Mouse (Mus musculus) MEL-GATA-1-ER (cell line): ENCODE results near the gene Trim80.
"Not testable (repeated sequence)": the region's sequence is repeated elsewhere in the genome, so short reads cannot be mapped to it uniquely, and the experiment has no call there.

Experiments
- DNase-seq: peaks from one replicate; pipeline ENCODE4 v3.0.0-alpha.2; 2012; ENCODE audit warnings: low read depth; ENCODE audit errors: extremely low read depth

The Trim80 gene

DNA sequence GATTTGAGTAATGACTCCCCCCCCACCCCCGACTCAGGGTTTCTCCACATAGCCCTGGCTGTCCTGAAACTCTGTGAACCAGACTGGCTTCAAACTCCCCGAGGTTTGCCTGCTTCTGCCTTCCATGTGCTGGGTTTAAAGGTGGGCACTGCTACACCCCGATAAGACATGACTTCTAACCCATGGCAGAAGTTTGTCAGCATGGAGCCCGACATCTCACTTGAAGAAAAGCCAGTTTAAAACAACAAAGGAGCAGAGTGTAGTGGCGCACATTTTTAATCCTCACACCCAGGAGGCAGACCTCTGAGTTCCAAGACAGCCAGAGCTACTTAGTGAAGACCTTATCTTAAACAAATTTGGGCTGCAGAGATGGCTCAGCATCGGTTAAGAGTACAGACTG, 52.0 kb downstream of the Trim80 start:
- DNase-seq: peak; percentile 35

DNA sequence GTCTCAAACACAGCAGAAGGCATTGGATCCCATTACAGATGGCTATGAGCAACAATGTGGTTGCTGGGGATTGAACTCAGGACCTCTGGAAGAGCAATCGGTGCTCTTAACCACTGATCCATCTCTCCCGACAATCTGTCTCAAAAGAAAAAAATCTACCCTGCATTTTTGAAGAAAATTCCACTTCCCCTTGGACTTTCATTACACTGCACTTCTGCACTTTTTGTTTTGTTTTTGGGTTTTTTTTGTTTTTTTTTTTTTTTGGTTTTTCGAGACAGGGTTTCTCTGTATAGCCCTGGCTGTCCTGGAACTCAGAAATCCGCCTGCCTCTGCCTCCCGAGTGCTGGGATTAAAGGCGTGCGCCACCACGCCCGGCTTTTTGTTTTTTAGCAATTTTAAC, 56.2 kb downstream of the Trim80 start:
- DNase-seq: not testable (repeated sequence)
